Mouse (Mus musculus): ENCODE data around the gene Nbeal2. TPM values are rescaled to one million over a fixed set of nuclear protein-coding genes. Genes with fewer than 3 reads are reported as not detected.

Nbeal2 gene
- 1 to 10 TPM; 1.2 to 2.2 TPM for polyA plus RNA-seq (2012; fragmentation: generic; extraction: Trizol)

DNA sequence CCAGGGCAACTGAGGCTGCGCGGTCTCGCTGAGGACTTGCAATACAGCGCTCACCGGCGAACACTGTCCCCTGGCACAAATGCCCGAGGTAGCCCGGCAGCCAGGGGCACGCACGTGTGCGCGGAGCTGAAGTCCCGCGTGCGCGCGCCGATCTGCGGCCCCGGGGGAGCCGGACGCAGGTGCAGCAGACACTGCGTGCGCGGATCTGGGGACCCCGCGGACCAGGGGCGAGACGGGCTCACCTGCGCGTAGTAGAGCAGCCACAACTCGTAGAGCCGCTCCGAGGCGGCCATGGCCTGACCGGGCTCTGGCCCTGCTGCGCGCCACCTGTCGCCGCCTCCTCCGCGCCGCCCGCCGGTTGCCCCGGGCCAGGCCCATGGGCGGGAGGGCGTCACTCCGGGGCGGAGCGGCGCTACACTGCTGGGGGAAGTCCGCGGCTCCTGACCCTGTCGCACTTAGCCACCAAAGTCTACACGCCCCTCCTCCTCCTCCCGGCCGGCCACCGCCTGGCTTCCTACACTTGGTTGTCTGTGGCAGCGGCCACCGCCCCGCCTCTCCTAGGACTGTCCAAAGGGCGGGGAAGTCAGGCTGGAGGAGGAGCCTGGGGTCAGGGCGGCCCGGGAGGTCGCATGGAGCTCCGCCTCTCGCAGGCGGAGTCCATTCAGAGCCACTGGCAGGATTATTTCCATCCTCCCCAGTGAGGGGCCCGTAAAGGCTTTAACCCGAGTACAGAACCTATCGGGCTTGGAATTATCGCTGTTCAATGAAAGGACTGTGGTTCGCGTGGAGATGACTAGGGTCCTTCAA is at the start of gene Nbeal2:
Gene Nbeal2, minus strand, starts transcription at position 507 of the 807 bp plus-strand sequence.

DNA sequence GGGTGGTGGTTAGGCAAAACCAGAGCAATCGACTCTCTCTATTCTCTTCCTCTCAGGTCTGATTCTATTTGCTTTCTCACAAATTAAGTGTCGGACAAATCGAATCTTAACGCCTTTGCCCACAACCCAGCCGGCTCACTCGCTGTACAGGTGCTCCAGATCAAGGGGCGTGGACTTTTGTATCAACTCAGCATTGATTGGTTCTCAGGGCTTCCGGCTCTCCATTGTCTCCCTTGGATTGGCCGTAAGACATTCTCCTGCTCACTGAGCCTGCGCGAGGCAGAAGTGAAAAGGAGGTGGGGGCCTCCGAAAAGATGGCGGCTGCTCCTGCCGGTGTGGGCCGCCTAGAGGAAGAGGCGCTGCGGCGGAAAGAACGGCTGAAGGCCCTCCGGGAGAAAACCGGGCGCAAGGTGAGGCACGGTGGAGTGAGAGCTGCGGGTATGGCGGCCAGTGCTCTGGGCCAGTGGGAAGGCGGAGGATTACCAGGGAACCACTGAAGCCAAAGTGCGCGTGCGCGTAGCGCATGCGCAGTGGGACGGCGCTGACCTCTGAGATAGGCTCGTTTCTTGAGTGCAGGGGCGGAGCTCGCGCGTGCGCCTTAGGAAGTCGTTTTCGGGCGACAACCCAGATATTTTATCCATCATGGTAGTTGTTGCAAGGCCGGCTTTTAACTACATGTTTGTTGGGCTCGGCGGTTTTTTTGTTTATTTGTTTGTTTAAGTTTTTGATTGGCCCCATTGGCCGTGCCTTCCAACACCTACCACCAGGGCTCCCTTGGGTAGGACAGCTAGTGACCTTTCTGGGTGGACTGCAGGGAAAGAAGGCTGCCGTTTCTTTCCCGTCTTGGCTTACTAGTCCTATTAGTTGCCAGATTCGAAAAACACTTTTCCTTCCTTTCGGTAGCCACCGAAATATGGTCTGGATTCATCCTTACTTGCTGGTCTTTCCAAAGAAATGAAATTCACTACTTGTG is 2.6 kb upstream of the Nbeal2 start, which contains the start of gene Ccdc12:
Gene Ccdc12, plus strand, starts transcription at position 255 of the 973 bp plus-strand sequence.

DNA sequence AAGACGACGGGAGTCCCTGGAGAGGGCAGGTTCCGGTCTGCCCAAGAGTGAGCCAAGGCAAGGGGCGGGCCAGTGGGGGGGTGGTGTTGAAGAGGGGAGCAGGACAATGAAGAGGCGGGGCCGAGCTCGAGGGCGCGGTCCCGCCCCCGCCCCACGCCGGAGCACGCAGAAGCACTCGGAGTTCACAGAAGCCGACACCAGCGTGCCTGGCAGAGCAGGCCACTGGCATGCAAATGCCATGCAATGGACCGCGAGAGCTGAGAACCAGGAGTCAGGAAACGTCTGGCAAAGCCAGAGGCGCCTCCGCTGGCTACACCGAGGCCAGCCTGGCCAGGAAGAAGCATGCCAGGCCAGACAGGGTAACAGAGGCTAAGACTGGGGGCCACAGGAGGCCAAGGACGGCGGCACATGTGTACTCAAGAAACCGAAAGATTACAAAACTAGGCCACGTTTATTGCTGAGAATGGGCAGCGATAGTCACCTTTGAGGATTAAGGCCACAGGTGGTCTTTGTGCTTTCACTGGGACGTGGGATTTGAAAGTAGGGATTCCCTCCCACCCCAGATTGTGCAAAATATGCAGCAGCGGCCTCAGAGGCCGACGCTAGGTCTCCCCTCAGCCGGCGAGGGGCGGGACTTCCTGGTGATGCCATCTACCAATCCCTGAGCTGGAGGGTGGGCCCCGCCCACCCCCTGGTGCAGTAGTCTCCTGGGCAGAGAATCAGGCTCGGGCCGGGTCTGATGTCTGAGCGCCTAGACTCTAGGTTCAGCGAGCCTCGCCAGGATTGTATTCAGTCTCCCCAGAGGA is 29.4 kb downstream of the Nbeal2 start, which contains the start of gene Nradd:
Gene Nradd, minus strand, starts transcription at position 92 of the 806 bp plus-strand sequence.

Other genes with a start within 250 kb of the Nbeal2 start
- gene Ptpn23, start 245.9 kb downstream of the Nbeal2 start, polyA plus RNA-seq (2012; fragmentation: generic; extraction: Trizol), result 10 to 100 TPM; 42.8 to 46.8 TPM
- gene Ngp, start 234.4 kb downstream of the Nbeal2 start, polyA plus RNA-seq (2012; fragmentation: generic; extraction: Trizol), result not detected
- gene Klhl18, start 177.5 kb downstream of the Nbeal2 start, polyA plus RNA-seq (2012; fragmentation: generic; extraction: Trizol), result 1 to 10 TPM; 2.3 to 8.2 TPM
- 1 to 10 TPM in 1 of 2 experiments, under 1 TPM in 1; 0.04 to 1.1 TPM for gene Kif9, start 177.2 kb downstream of the Nbeal2 start, polyA plus RNA-seq (2012; fragmentation: generic; extraction: Trizol)
- 10 to 100 TPM in 1 of 2 experiments, 1 to 10 TPM in 1; 1.1 to 17.1 TPM for gene Setd2, start 121.6 kb downstream of the Nbeal2 start, polyA plus RNA-seq (2012; fragmentation: generic; extraction: Trizol)
- 10 to 100 TPM; 47.3 to 86.6 TPM for gene Nradd, start 29.7 kb downstream of the Nbeal2 start, polyA plus RNA-seq (2012; fragmentation: generic; extraction: Trizol)
- gene Ccdc12, start 2.3 kb upstream of the Nbeal2 start, polyA plus RNA-seq (2012; fragmentation: generic; extraction: Trizol), result 10 to 100 TPM; 79.2 to 87.1 TPM
- not detected for gene Myl3, start 87.7 kb upstream of the Nbeal2 start, polyA plus RNA-seq (2012; fragmentation: generic; extraction: Trizol)
- under 1 TPM; 0.26 to 0.63 TPM for gene Pth1r, start 93.0 kb upstream of the Nbeal2 start, polyA plus RNA-seq (2012; fragmentation: generic; extraction: Trizol)
- gene Prss42, start 144.0 kb upstream of the Nbeal2 start, polyA plus RNA-seq (2012; fragmentation: generic; extraction: Trizol), result not detected
- not detected for gene Prss44, start 159.8 kb upstream of the Nbeal2 start, polyA plus RNA-seq (2012; fragmentation: generic; extraction: Trizol)
- gene Prss43, start 172.5 kb upstream of the Nbeal2 start, polyA plus RNA-seq (2012; fragmentation: generic; extraction: Trizol), result not detected
- not detected for gene Prss45, start 180.4 kb upstream of the Nbeal2 start, polyA plus RNA-seq (2012; fragmentation: generic; extraction: Trizol)
- not detected for gene Prss46, start 190.3 kb upstream of the Nbeal2 start, polyA plus RNA-seq (2012; fragmentation: generic; extraction: Trizol)
- not detected for gene Prss50, start 203.8 kb upstream of the Nbeal2 start, polyA plus RNA-seq (2012; fragmentation: generic; extraction: Trizol)
- gene Als2cl, start 225.7 kb upstream of the Nbeal2 start, polyA plus RNA-seq (2012; fragmentation: generic; extraction: Trizol), result under 1 TPM; 0.05 to 0.12 TPM
- not detected for gene Tmie, start 226.0 kb upstream of the Nbeal2 start, polyA plus RNA-seq (2012; fragmentation: generic; extraction: Trizol)

Measured in C3H10T1/2 (cell line).